Mouse (Mus musculus) regulatory T cell (primary cell): ENCODE results near the gene Prr14l.

Source experiments
- in situ Hi-C: fragments of 300-600 bp; cut with MboI, MseI; formaldehyde crosslinking; loops from one replicate; pipeline ENCODE4 v1.15.1; 2025; ENCODE audit warnings: high pct_unique_total_duplicates

The Prr14l gene

DNA sequence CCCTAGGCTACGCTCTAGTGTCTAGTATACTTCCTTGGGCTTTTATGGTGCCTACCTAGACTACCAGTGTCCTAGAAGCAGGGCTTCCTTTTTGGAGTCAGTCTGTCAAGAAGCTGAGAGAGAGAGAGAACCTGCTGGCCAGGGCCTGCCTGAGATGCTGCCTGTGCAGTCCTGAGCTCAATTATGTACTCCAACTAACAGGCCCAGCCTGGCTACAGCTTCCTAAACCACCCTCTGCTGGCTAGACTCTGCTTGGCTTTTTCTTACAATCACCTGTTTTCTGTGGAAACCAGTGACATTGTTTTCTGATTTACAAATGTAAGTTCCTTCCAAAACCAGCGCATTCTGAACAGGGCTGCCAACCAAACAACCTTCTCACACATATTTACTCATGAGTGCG is 113.9 kb downstream of the Prr14l start:
- in situ Hi-C loops: no loop called here
